Mouse (Mus musculus) CH12.LX (cell line): ENCODE measurements at regions not wholly inside any gene's neighbourhood (a gene's known extent, or its start where the extent isn't known, plus 50 kb on each side); places are given as distances from the start of the nearest gene placed in this dataset.

Source experiments
- DNase-seq: peaks from one replicate; pipeline ENCODE4 v3.0.0-alpha.2; 2013; ENCODE audit errors: extremely low read depth
- H3K27ac ChIP-seq: 2 replicates; pipeline ENCODE4 v1.5.1; 2012; ENCODE audit warnings: low read depth, mild to moderate bottlenecking, control low read depth, moderate library complexity; ENCODE audit not compliant: insufficient read depth
- H3K27me3 ChIP-seq: replicated peaks from 2 replicates; pipeline ENCODE3; 2012; ENCODE audit warnings: inconsistent platforms
- H3K36me3 ChIP-seq, 2 experiments: replicated peaks in 1 of 2; 2 replicates each; pipeline versions ENCODE3 to v1.6.1; 2012; ENCODE audit warnings: inconsistent platforms in 1 of 2, low read length in 1 of 2, mild to moderate bottlenecking in 1 of 2, mixed read lengths in 1 of 2, moderate library complexity in 1 of 2; ENCODE audit not compliant: control insufficient read depth in 1 of 2, insufficient read depth in 1 of 2
- H3K4me1 ChIP-seq, 2 experiments: 2 replicates each; pipeline ENCODE4 v1.6.1; 2012; ENCODE audit warnings: inconsistent platforms in 1 of 2, moderate library complexity in 1 of 2; ENCODE audit not compliant: insufficient read depth in 2 of 2, control insufficient read depth in 1 of 2
- H3K4me2 ChIP-seq: 2 replicates; pipeline ENCODE4 v1.6.1; 2012; ENCODE audit warnings: low read depth, mild to moderate bottlenecking, control low read depth; ENCODE audit not compliant: poor library complexity, insufficient read depth, severe bottlenecking
- H3K4me3 ChIP-seq, 3 experiments: fragments of 150-350 bp in 1 of 3; sonication (generic) in 1 of 3; replicated peaks in 1 of 3; 2 replicates each; pipeline versions ENCODE3 to v1.5.1; 2011 to 2012; ENCODE audit warnings: low read depth in 2 of 3, low read length in 2 of 3, mild to moderate bottlenecking in 2 of 3, moderate library complexity in 2 of 3, control low read depth in 1 of 3, improper control_type of control experiment in 1 of 3, inconsistent platforms in 1 of 3, mixed read lengths in 1 of 3; ENCODE audit not compliant: poor library complexity in 1 of 3
- H3K79me2 ChIP-seq: replicated peaks from 2 replicates; pipeline ENCODE4 v1.6.1; 2012; ENCODE audit warnings: mild to moderate bottlenecking, moderate library complexity; ENCODE audit not compliant: control insufficient read depth, poor library complexity, insufficient read depth, severe bottlenecking; ENCODE audit errors: extremely low read depth
- H3K9ac ChIP-seq: 2 replicates; pipeline ENCODE4 v1.6.1; 2012; ENCODE audit warnings: low read depth, mild to moderate bottlenecking, control low read depth, moderate library complexity; ENCODE audit not compliant: insufficient read depth
- H3K9me3 ChIP-seq: replicated peaks from 2 replicates; pipeline ENCODE3; 2012; ENCODE audit warnings: low read length, inconsistent platforms, mixed read lengths
- BHLHE40 ChIP-seq: IDR thresholded peaks from 2 replicates; pipeline ENCODE4 v1.6.1; 2011; ENCODE audit warnings: mild to moderate bottlenecking, low read depth, low read length, improper control_type of control experiment
- CHD1 ChIP-seq: IDR thresholded peaks from 2 replicates; pipeline ENCODE4 v1.6.1; 2012; ENCODE audit warnings: low read depth, low read length, improper control_type of control experiment, inconsistent platforms
- CHD2 ChIP-seq: IDR thresholded peaks from 2 replicates; pipeline ENCODE4 v1.6.1; 2011; ENCODE audit warnings: low read length, improper control_type of control experiment
- CTCF ChIP-seq, 2 experiments: IDR thresholded peaks in 1 of 2; conservative IDR thresholded peaks in 1 of 2; 2 replicates each; pipeline ENCODE4 v1.5.1; 2011 to 2012; ENCODE audit warnings: low read depth in 2 of 2, low read length in 2 of 2, improper control_type of control experiment in 1 of 2, inconsistent platforms in 1 of 2, mild to moderate bottlenecking in 1 of 2, moderate library complexity in 1 of 2
- E2F4 ChIP-seq: IDR thresholded peaks from 2 replicates; pipeline ENCODE4 v1.6.1; 2011; ENCODE audit warnings: low read depth, low read length, improper control_type of control experiment; ENCODE audit not compliant: insufficient replicate concordance
- ELF1 ChIP-seq: IDR thresholded peaks from 2 replicates; pipeline ENCODE4 v1.6.1; 2014; ENCODE audit warnings: low read depth, mild to moderate bottlenecking, inconsistent platforms, low read length, improper control_type of control experiment
- EP300 ChIP-seq: IDR thresholded peaks from 2 replicates; pipeline ENCODE4 v1.6.1; 2011; ENCODE audit warnings: low read length, improper control_type of control experiment
- ETS1 ChIP-seq: conservative IDR thresholded peaks from 2 replicates; pipeline ENCODE4 v1.6.1; 2012; ENCODE audit warnings: low read depth, mild to moderate bottlenecking, inconsistent platforms, low read length, improper control_type of control experiment, moderate library complexity
- GABPA ChIP-seq: IDR thresholded peaks from 2 replicates; pipeline ENCODE4 v1.6.1; 2012; ENCODE audit warnings: low read depth, low read length, improper control_type of control experiment, inconsistent platforms; ENCODE audit not compliant: insufficient replicate concordance
- HCFC1 ChIP-seq: IDR thresholded peaks from 2 replicates; pipeline ENCODE4 v1.6.1; 2012; ENCODE audit warnings: low read depth, mild to moderate bottlenecking, inconsistent platforms, low read length, improper control_type of control experiment
- IRF4 ChIP-seq: IDR thresholded peaks from 2 replicates; pipeline ENCODE4 v1.6.1; 2014; ENCODE audit warnings: low read depth, mild to moderate bottlenecking, inconsistent platforms, low read length, improper control_type of control experiment
- JUN ChIP-seq: IDR thresholded peaks from 2 replicates; pipeline ENCODE4 v1.6.1; 2011; ENCODE audit warnings: low read depth, mild to moderate bottlenecking, low read length, improper control_type of control experiment, moderate library complexity; ENCODE audit not compliant: insufficient read depth
- KAT2A ChIP-seq: IDR thresholded peaks from 2 replicates; pipeline ENCODE4 v1.6.1; 2012; ENCODE audit warnings: low read length, improper control_type of control experiment, inconsistent platforms; ENCODE audit not compliant: insufficient replicate concordance
- MAX ChIP-seq: IDR thresholded peaks from 2 replicates; pipeline ENCODE4 v1.6.1; 2011; ENCODE audit warnings: low read length, improper control_type of control experiment
- MEF2A ChIP-seq: IDR thresholded peaks from 2 replicates; pipeline ENCODE4 v1.6.1; 2014; ENCODE audit warnings: low read depth, mild to moderate bottlenecking, inconsistent platforms, low read length, improper control_type of control experiment, borderline replicate concordance
- MXI1 ChIP-seq: IDR thresholded peaks from 2 replicates; pipeline ENCODE4 v1.6.1; 2011; ENCODE audit warnings: mild to moderate bottlenecking, low read depth, low read length, improper control_type of control experiment
- MYC ChIP-seq: IDR thresholded peaks from 2 replicates; pipeline ENCODE4 v1.6.1; 2011; ENCODE audit warnings: low read depth, mild to moderate bottlenecking, improper control_type of control experiment, low read length
- NELFE ChIP-seq: IDR thresholded peaks from 2 replicates; pipeline ENCODE4 v1.6.1; 2011; ENCODE audit warnings: low read depth, low read length, improper control_type of control experiment
- PAX5 ChIP-seq: IDR thresholded peaks from 2 replicates; pipeline ENCODE4 v1.6.1; 2012; ENCODE audit warnings: low read length, inconsistent platforms, mixed read lengths
- POLR2A ChIP-seq: IDR thresholded peaks from 2 replicates; pipeline ENCODE4 v1.6.1; 2011; ENCODE audit warnings: low read depth, mild to moderate bottlenecking, improper control_type of control experiment, low read length
- POLR2AphosphoS2 ChIP-seq: IDR thresholded peaks from 2 replicates; pipeline ENCODE4 v1.6.1; 2011; ENCODE audit warnings: low read depth, low read length, improper control_type of control experiment
- RAD21 ChIP-seq: IDR thresholded peaks from 2 replicates; pipeline ENCODE4 v1.6.1; 2011; ENCODE audit warnings: low read depth, mild to moderate bottlenecking, low read length, improper control_type of control experiment, moderate library complexity
- RCOR1 ChIP-seq: conservative IDR thresholded peaks from 2 replicates; pipeline ENCODE4 v1.6.1; 2012; ENCODE audit warnings: low read depth, mild to moderate bottlenecking, inconsistent platforms, low read length, improper control_type of control experiment
- SIN3A ChIP-seq: IDR thresholded peaks from 2 replicates; pipeline ENCODE4 v1.6.1; 2012; ENCODE audit warnings: low read length, improper control_type of control experiment, inconsistent platforms
- SMC3 ChIP-seq: IDR thresholded peaks from 2 replicates; pipeline ENCODE4 v1.6.1; 2011; ENCODE audit warnings: low read depth, low read length, improper control_type of control experiment
- TBP ChIP-seq: conservative IDR thresholded peaks from 2 replicates; pipeline ENCODE4 v1.6.1; 2011; ENCODE audit warnings: low read depth, low read length, improper control_type of control experiment
- TCF12 ChIP-seq: IDR thresholded peaks from 2 replicates; pipeline ENCODE4 v1.6.1; 2014; ENCODE audit warnings: low read depth, mild to moderate bottlenecking, inconsistent platforms, low read length, improper control_type of control experiment
- UBTF ChIP-seq: IDR thresholded peaks from 2 replicates; pipeline ENCODE4 v1.6.1; 2012; ENCODE audit warnings: low read depth, mild to moderate bottlenecking, inconsistent platforms, low read length, improper control_type of control experiment, moderate library complexity
- USF1 ChIP-seq: IDR thresholded peaks from 2 replicates; pipeline ENCODE4 v1.6.1; 2014; ENCODE audit warnings: low read depth, mild to moderate bottlenecking, inconsistent platforms, low read length, improper control_type of control experiment
- USF2 ChIP-seq: conservative IDR thresholded peaks from 2 replicates; pipeline ENCODE4 v1.6.1; 2011; ENCODE audit warnings: low read depth, low read length, improper control_type of control experiment
- ZKSCAN1 ChIP-seq: IDR thresholded peaks from 2 replicates; pipeline ENCODE4 v1.6.1; 2012; ENCODE audit warnings: low read depth, inconsistent platforms, low read length, improper control_type of control experiment, borderline replicate concordance
- dilution Hi-C: fragments of 300-500 bp; cut with MboI; formaldehyde crosslinking; loops from 2 replicates; pipeline ENCODE4 v1.14.3; 2020; ENCODE audit warnings: low sequenced_read_pairs; ENCODE audit not compliant: extremely low pct_unique_long_range_greater_than_20kb, extremely low pct_ligation_motif_present
- in situ Hi-C: fragments of 300-500 bp; cut with MboI; formaldehyde crosslinking; loops from 3 replicates; pipeline ENCODE4 v1.14.3; 2019; ENCODE audit warnings: low sequenced_read_pairs, low pct_ligation_motif_present, low pct_unique_long_range_greater_than_20kb, mixed read lengths

GRCm38 (mm10) chr13:92914631-92915030 is 70.1 kb downstream of the Mtx3 start:
- Histone ChIP-seq H3K4me3 (no peak overlapping the region), H3K27ac (no peak overlapping the region), H3K4me2 (no peak overlapping the region), H3K4me1 (no peaks in the 10 kb centered on the region), H3K36me3 (no peaks in the 10 kb centered on the region), H3K9me3 (no peaks in the 10 kb centered on the region), H3K79me2 (no peaks in the 10 kb centered on the region), H3K27me3 (no peaks in the 10 kb centered on the region), H3K9ac (no peak overlapping the region)
- in situ Hi-C loops: no loop called here
- TF ChIP-seq CTCF (conservative IDR thresholded peaks at IDR 0.05 in 1 of 2, IDR thresholded peaks at IDR 0.05 in 1 of 2; ENCODE audit: low read depth in 2 of 2, low read length in 2 of 2): no peak
- TF ChIP-seq CHD1: no peak
- no peak for TF ChIP-seq UBTF
- no peak for TF ChIP-seq POLR2AphosphoS2
- no peak for TF ChIP-seq USF1
- TF ChIP-seq ELF1: no peak
- TF ChIP-seq CHD2: no peak
- TF ChIP-seq RCOR1: no peak
- TF ChIP-seq JUN: no peak
- TF ChIP-seq MYC: no peak
- TF ChIP-seq GABPA: no peak
- no peak for TF ChIP-seq HCFC1
- TF ChIP-seq TBP: no peak
- no peak for TF ChIP-seq RAD21
- TF ChIP-seq MEF2A: no peak
- no peak for TF ChIP-seq MAX
- no peak for TF ChIP-seq ETS1
- TF ChIP-seq ZKSCAN1: no peak
- TF ChIP-seq PAX5: no peak
- TF ChIP-seq KAT2A: no peak
- dilution Hi-C loops: no loop called here
- DNase-seq: no peak

- dilution Hi-C loops: no loop called here
Measured at GRCm38 (mm10) chr13:92915221-92915839, 70.8 kb downstream of the Mtx3 start.

More at GRCm38 (mm10) chr13:92915221-92915839, 70.8 kb downstream of the Mtx3 start:
- H3K36me3 ChIP-seq: no peaks in the 10 kb centered on the region
- H3K27ac ChIP-seq: no peak overlapping the region
- no peaks in the 10 kb centered on the region for H3K27me3 ChIP-seq
- H3K4me1 ChIP-seq: no peaks in the 10 kb centered on the region
- no peaks in the 10 kb centered on the region for H3K79me2 ChIP-seq
- no peak overlapping the region for H3K9ac ChIP-seq
- in situ Hi-C loops: no loop called here
- no peak for DNase-seq
- H3K4me3 ChIP-seq: no peak overlapping the region
- no peak for TF ChIP-seq POLR2A
- TF ChIP-seq USF2: no peak
- TF ChIP-seq MYC: no peak
- TF ChIP-seq KAT2A: no peak
- no peak for TF ChIP-seq SIN3A
- TF ChIP-seq NELFE: no peak
- no peak for TF ChIP-seq E2F4
- no peak for TF ChIP-seq TCF12
- no peak for TF ChIP-seq ETS1
- no peak for TF ChIP-seq IRF4
- no peak for TF ChIP-seq SMC3
- TF ChIP-seq POLR2AphosphoS2: no peak
- TF ChIP-seq EP300: no peak
- TF ChIP-seq CTCF (conservative IDR thresholded peaks at IDR 0.05 in 1 of 2, IDR thresholded peaks at IDR 0.05 in 1 of 2; ENCODE audit: low read depth in 2 of 2, low read length in 2 of 2): no peak
- no peak for TF ChIP-seq ELF1
- TF ChIP-seq RCOR1: no peak
- TF ChIP-seq JUN: no peak
- no peak for TF ChIP-seq MXI1
- no peak for TF ChIP-seq BHLHE40
- no peak overlapping the region for H3K4me2 ChIP-seq
- no peaks in the 10 kb centered on the region for H3K9me3 ChIP-seq
